Mouse (Mus musculus) frontal cortex, postnatal 25 days (tissue): Measurements from ENCODE around the gene Tspan15.

Experiments used
- DNase-seq, 2 experiments: peaks; one replicate each; pipeline ENCODE4 v3.0.0; 2022; ENCODE audit warnings: low spot score in 2 of 2

Tspan15 gene

GRCm38 (mm10) chr10:62231395-62231732 lies 313 bp upstream of the Tspan15 start:
- DNase-seq, result no peak

- no peak for DNase-seq
Observed at GRCm38 (mm10) chr10:62228126-62228525, 2.9 kb downstream of the Tspan15 start.

GRCm38 (mm10) chr10:62225839-62226238 lies 5.2 kb downstream of the Tspan15 start:
- DNase-seq, result no peak

- no peak for DNase-seq
Observed at GRCm38 (mm10) chr10:62224231-62224630, 6.8 kb downstream of the Tspan15 start.

DNA sequence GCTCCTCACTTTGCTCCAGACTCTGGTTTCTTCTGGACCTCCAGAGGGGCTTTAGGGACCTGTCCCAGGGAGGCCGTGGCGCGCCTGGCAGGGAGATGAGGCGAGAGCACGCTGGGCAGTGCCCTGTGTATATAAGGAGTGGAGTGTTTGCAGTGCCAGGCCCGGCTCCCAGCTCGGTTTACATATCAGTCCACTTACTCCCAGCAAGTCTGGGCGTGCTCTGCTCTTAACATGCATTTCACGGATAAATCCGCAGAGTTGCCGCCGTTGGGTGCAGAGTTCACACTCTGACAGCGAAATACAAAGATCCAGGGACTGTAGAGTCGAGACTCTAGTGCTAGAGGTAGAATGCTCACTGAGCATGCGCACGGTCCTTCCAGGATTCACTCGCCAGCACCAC lies 8.3 kb downstream of the Tspan15 start:
- DNase-seq, result no peak

GRCm38 (mm10) chr10:62221647-62222046 lies 9.4 kb downstream of the Tspan15 start:
- no peak for DNase-seq

DNA sequence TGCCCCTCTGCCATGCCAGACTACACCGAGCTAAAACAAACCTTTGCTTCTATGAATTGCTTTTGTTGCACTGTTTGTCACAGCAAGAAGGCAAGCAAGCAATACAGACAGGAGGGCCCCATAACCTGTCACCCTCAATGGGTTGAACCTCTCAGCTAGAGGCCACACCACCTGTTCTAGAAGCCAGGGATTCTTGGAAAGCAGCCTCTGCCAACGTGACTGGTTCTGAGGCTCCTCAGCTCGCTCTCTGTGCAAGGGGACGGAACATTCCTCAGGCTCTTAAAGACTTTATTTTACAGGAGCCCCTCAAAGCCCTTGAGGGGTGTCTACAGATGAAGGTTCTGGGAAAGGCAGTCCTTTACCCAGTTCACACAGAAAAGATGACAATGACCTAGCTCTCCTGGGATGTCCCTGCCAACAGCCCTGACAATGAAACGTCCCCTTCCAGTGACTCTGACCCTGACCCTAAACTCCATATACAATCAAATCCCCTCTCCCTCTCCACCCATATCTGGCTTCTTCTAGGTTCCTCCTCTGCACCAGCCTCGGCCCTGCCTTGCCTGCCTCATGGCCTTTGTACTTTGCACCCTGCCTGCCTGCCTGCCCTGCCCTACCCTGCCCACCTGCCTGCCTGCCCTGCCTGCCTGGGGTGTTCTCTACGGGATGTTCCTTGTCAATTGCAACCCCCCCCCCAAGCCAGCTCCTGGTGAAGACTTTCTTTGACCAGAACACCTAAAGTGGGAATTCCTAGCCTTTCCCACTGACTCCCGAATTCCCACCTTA lies 10.1 kb downstream of the Tspan15 start:
- no peak for DNase-seq

DNA sequence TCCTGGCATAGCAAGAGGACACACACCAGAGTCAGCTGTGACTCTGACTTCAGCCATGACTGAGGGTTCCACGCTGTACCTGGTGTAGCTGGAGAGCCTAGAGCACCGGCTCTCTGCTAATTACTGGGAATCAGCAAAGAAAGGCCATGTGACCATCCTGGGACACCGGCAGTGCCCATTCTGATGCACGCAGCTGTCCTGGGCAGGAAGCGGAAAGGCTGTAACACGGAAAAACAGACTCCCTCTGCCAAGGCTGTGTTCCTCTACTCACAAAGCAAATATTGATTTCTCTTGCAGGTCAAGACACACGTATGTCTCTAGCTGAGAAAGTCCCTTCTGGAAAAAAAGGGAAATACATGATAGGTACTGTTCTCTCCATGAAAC lies 12.3 kb downstream of the Tspan15 start:
- DNase-seq, result no peak

- no peak for DNase-seq
Observed at GRCm38 (mm10) chr10:62218044-62218788, 12.8 kb downstream of the Tspan15 start.

DNA sequence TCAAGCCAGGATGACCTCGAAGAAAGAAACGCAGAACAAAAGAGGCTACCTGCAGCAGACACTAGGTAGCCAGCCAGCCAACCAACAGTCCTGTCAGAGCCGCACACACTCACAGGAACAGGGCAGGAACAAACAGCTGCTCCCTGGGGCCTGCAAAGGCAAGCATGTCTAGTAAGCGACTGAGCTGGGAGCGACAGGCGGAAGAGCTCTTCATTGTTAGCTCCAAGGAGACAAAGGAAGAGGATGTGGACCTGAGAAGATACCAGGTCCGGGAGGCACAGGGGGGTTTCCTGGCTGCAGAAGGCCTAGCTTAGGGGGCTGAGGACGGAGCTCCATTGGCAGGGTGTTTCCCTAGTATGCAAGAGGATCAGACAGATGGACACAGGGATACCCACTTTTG lies 13.9 kb downstream of the Tspan15 start:
- DNase-seq, result no peak

- DNase-seq, result no peak
Observed at GRCm38 (mm10) chr10:62216595-62216994, 14.5 kb downstream of the Tspan15 start.

DNA sequence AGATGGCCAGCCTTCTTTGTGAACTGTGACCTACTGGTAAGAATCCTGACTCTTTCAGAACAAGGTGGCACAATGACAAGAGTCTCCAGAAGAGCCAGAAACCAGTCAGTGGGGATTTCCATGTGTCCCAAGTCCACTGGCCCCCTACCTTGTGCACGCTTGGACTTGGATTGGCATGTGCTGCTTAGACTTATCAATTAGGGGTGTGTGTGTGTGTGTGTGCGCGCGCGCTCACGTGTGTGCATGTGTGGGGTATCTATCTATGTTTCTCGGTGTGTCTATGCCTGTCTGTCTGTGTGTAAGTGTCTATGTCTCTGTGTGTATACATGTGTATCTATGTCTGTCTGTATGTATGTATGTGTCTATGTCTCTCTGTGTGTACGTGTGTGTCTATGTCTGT lies 15.4 kb downstream of the Tspan15 start:
- DNase-seq, result no peak

DNA sequence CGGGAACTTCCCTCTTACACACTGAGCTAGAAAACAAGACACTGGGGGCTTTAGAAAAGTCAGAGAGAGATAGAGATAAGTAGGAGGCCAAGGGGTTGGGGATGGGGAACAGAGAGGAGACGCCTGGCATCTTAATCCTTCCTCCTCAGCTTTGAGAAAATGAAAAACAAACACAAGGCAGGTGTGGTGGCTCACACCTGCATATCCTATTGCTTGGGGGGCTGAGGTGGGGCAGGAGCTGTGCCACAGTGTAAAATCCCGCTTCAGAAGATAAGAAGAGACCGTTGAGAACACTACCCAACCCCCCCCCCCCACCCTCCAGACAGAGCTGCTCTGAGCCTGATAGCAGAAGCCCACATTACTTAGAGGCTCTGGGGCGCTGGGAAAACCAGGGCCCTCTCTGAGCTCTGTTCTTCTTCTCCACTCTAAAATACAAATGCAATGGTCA lies 15.9 kb downstream of the Tspan15 start:
- DNase-seq, result no peak

DNA sequence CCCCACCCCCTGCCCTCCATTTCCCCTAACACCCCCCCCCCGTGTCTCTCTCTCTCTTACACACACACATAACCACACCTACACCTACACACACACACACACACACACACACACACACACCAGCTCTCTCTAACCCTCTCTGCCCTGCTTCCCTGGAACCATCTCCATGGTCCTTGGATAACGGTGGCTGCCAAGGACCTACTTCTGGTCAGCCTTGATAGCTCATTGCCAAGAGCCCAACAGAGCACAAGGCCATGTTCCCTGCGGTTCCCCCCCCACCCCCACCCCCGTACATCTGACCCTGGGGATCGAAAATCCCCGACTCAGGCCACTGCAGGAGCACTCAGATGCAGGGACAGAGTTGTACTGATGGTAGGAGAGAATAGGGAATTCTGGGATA lies 19.7 kb downstream of the Tspan15 start:
- DNase-seq, result no peak

DNA sequence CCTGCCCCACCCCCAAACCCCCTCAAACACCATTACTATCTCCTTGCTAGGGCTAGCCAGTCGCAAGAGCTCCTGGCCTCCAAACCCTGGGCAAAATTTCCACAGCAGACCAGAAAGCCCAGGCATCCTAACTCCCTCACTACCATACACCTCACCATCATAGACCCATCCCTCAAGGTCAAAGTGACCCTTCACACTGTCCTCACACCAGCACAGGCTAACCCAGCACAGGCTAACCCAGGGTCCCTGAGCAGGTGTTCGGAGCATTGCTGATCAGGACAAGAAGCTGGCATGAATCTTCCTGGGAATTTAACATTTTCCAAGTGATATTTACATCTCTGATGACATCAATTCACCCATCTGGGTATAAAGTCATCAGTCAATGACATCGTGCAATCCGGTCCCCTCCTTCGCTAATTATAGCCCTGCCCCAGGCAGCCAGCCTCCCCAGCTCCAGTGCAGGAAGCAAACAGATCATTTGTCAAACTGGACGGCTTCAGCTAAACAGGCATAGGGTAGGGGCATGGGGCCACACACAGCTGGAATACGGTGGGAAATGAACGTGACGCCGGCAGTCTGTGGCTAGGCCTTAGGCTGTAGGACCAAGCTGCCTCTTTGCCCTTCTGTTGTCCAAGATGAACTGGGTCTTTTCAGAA lies 22.7 kb downstream of the Tspan15 start:
- no peak for DNase-seq

GRCm38 (mm10) chr10:62202574-62202973 lies 28.5 kb downstream of the Tspan15 start:
- peak in 1 of 2 experiments; percentile 21 for DNase-seq

DNA sequence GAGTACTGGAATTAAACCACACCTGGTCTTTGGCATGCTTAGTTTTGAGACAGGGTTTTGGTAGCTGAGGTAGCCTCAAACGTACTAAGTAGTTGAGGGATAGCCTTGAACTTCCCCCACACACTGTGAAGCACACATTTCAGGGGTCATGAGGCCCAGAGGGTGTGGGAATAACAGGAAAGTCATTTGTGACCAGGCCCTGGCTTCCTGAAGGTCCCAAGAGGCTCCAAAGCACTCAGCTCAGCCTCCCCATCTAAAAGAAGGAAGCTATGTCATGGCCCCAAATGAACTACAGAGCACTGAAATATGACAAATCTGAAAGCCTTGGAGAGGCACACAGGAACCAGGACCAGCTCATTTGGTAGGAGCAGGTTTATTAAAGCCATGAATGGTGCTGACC lies 32.2 kb downstream of the Tspan15 start:
- no peak for DNase-seq

GRCm38 (mm10) chr10:62197403-62197802 lies 33.6 kb downstream of the Tspan15 start:
- no peak for DNase-seq

DNA sequence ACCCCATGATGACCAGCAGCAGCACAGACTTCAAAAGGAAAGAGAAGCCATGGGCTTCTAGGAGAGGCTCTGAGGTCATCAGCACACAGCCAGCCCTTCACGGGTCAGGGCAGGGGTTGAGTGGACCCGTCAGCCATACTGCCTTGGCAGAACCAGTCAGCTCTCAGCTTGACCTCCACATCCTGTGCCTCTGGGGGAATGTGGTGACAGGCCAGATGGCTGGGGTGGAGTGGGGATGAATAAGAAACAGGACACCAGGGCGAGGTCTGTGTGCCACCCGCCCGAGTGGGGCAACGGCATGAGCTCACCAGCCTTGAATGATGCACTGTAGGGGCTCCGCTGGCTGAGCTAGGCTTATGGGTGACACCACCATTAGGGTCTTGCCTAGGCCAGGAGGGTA lies 35.7 kb downstream of the Tspan15 start:
- no peak for DNase-seq

DNA sequence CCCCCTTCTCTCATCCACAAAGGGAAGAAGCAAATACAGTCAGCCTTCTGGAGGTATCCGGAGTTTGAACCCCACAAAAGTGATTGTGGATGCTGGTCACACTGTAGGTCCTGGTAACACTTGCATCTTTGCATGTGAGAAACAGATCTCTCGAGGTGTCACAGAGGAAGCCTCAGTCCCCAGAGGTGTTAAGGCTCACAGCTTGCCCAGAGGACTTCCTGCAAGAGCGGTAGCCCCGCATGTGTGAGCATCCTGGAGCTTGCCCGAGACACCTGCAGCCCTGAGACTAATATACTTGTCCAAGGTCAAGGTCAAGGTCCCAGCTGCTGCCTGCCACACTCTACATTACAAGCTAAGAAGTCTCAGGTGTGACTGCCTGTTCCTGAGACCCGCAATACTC lies 36.1 kb downstream of the Tspan15 start:
- DNase-seq, result no peak

- DNase-seq, result peak in 1 of 2 experiments; percentile 22
Observed at GRCm38 (mm10) chr10:62194461-62194860, 36.6 kb downstream of the Tspan15 start.

- no peak for DNase-seq
Observed at GRCm38 (mm10) chr10:62194043-62194442, 37.0 kb downstream of the Tspan15 start.

GRCm38 (mm10) chr10:62192701-62193157 lies 38.3 kb downstream of the Tspan15 start:
- peak in 1 of 2 experiments; percentile 20 for DNase-seq
